Mouse (Mus musculus): Measurements from ENCODE around the gene Wfdc17.

Gene Wfdc17

DNA sequence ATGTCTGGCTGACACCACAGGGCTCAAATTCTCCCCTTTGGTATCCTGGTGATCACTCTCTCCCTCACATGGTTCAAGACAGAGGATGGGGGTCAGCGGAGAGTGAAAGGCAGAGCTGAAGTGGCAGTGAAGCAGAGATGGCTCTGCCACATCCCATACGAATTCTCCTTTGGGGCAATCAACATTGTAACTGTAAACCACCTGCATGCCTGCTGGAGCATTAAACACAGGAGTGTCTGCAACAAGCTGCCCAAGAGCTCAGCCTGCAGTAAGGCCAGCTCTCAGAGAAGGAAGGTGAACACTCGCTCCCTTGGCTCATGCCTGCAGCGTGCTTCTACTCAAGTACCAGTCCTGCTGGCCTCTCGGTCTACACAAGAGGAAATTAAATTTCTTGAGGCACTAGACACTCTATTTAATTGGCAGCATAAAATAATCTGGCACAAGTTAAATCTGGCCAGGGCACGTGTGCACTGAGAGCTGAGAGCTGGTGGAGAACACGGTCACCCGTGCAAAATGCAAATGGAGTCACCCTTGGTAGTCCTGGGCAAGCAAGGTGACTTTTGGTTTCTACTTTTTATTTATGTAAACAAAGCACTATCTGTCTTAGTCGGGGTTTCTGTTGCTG is 39.1 kb downstream of the Wfdc17 start:
- 78% methylated on average over 9 of the region's 9 CpGs for WGBS

DNA sequence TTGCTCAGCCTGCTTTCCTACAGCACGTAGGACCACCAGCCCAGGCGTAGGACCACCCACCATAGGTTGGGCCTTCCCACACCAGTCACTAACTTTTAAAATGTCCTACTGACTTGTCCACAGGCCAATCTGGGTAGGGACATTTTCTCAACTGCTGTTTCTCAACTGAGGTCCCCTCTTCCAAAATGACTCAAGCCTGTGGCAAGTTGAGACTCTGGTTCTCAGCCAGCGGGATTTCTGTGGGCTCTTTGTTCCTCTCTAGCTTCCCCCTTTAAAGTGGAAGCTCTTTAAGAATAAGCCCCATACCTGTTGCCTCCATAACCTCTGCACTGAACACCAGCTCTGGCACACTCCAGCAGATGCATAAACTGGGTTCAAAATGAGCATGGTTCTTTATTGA is 39.7 kb downstream of the Wfdc17 start:
- 79% methylated on average over 3 of the region's 3 CpGs for WGBS

DNA sequence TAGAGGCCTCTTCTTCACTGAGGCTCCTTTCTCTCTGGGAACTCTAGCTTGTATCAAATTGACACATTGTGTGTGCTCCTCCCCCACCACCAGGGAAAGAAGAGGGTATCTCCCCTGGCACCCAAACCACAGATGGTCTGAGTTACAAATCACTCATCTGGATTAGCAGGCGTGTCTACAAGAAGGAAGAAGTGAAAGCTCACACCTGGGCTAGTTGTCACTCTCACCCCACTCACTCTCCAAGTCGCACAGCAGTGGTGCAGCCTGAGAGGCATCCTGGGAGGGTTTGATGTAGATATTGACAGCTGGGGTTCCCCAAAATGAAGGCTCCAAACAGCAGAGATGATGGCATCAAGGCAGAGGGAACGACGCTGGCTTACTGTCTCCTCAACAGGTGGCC is 42.4 kb downstream of the Wfdc17 start:
- WGBS = 70% methylated on average over 4 of the region's 4 CpGs

DNA sequence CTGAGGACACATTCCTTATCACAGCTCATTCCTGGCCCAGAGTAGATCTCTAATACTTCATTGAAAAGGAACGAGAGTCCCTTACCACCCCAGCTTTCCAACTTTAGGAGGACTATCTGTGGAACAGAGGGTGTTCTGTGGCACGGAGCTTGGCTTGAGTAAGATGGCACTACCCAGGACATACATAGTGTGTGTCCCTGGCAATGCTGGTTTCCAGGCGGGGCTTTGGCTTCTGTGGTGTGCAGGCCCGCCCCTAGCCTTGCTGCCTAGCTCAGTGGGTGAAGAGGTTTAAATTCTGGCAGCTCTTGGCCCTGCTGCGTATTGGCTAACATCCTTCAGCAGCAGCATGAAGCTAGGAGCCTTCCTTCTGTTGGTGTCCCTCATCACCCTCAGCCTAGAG is 42.9 kb downstream of the Wfdc17 start, which contains the start of gene Wfdc21:
Gene Wfdc21 (plus strand): TSS at position 260 of the 400 bp plus-strand sequence.
- 78% methylated on average over 5 of the region's 5 CpGs for WGBS

DNA sequence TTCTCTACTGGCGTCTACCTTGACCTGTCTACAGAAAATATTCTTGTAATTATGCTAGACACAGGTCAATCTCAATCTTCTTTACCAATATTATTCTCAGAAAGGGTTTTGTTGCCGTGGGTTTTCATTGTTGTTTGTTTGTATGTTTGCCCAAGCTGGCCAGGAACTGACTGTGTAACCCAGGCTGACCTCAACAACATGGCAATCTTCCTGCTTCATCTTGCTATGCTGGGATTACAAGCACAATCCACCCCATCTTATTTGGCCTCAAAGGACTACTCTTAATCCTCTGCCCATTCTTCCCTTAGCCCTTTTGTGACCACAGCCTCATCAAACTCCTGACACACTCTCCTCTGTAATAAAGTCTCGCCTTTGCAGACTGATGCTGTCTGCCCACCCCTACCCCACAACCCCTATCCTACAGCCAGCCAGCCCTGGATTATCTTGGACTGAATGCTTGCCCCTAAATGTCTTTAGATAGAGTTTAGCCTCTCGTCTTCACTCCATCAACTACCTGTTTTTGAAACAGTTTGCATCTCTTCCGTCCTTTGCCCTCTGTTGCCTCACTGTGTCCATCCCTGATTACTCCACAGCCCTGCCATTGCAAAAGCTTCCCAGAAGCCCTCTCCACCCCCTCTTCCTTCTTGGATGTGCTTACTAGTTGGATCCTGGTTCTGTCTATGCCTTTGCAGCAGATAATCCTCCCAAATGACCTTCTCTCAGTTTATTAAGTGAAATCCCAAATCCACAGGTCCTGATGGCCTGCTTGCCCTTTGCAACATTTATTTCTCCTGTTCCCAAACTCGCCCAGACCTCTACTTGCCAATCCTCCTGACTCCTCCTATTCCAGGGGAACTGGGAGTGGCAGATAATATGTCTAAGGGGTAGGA is 43.8 kb downstream of the Wfdc17 start:
- 76% methylated on average over 6 of the region's 6 CpGs for WGBS

DNA sequence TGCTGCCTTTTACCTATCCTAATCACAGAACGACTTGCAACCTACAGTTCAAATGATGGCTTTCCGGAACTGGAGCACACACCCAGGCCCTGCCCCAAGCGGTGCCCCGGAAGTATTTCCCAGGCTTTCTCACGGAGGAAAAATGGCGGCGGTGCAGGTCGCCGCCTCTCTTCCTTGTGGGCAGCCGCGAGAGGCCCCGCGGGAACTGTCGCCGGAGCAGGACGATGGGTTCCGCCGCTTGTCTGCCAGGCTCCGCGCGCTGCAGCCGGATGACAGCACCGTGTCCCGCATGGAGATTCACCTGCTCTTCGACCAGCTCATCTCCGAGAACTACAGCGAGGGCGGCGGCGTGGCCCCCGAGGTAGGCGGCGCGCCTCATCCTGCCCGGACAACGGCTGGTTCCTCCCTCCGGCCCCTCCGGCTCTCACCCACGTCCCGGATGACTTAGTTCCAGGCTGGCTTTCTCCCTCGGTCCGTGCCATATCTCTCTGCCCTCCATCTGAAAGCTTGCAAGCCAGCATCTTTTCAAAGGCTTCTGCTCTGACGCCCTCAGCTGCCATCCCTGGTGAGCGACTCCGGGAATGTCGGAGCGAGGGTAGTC is 49.9 kb downstream of the Wfdc17 start, which contains the start of gene Heatr6:
Gene Heatr6 (plus strand): TSS at position 116 of the 601 bp plus-strand sequence.
- under 1% methylated on average over 47 of the region's 47 CpGs for WGBS

DNA sequence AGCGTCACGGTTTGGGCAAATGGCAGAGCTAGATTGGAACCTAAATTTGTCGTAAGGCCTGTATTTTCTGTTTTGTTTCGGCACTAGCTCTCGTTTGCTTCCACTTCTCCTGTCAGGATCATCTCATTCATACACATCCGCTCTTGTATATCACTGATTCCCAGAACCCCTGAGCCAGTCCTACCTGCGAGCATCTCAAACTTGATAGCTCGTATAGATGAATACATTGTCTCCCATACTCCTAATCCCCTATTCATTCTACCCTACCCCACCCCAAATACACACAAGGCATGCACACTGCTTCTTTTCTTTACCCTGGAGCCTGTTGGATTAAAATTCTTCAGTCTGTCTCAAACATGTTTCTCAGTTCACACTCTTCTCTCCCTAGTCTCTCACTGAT is 50.4 kb downstream of the Wfdc17 start:
- 4% methylated on average over 8 of the region's 8 CpGs for WGBS
